Mouse (Mus musculus) heart, adult 2 months (tissue): ENCODE data around the gene Slc22a2.

ENCODE experiments used
- CTCF ChIP-seq: fragments of 200-600 bp; IDR thresholded peaks from 2 replicates; pipeline ENCODE4 v1.8.1; 2022; ENCODE audit warnings: antibody characterized with exemption, mild to moderate bottlenecking, moderate library complexity
- EP300 ChIP-seq: fragments of 200-500 bp; IDR thresholded peaks from 2 replicates; pipeline ENCODE4 v1.6.1; 2011; ENCODE audit warnings: low read depth, low read length, control low read depth; ENCODE audit not compliant: insufficient read depth

DNA sequence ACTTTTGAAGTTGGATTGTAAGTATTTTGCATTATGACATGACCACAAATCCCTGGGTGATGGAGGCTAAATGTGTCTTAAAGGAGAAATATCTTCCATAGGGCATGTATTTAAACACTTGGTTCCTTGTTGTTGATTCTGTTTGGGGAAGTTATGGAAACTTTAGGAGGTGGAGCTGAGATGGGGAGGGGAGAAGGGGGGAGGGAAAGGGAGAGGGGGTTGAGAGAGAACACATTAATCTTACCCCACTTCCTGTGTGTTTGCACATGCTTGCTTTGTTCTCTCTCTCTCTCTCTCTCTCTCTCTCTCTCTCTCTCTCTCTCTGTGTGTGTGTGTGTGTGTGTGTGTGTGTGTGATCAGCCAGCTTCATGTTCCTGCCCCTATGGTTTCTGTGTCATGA lies 93.2 kb downstream of the Slc22a2 start:
- TF ChIP-seq CTCF (no peak), EP300 (no peak)
